Mouse (Mus musculus): ENCODE data around the gene Tprg. TPM values are rescaled to one million over a fixed set of nuclear protein-coding genes. Genes with fewer than 3 reads are reported as not detected.

Tprg gene
- polyA plus RNA-seq, 1 experiment from 2014 or later, result not detected

- Histone ChIP-seq H3K9me3 (replicated peaks; ENCODE audit: control insufficient read depth, low read length) (no peaks in the 10 kb centered on the region), H3K4me3 (ENCODE audit: low read depth, low read length) (no peak overlapping the region), H3K9ac (ENCODE audit: low read depth, low read length) (no peak overlapping the region), H3K36me3 (ENCODE audit: control insufficient read depth, insufficient read depth) (no peaks in the 10 kb centered on the region), H3K4me1 (ENCODE audit: control insufficient read depth, low read depth, low read length) (no peaks in the 10 kb centered on the region), H3K27ac (ENCODE audit: low read length) (no peak overlapping the region), H3K27me3 (ENCODE audit: control insufficient read depth, insufficient read depth, low read depth, low read length) (no peaks in the 10 kb centered on the region), H3K4me2 (ENCODE audit: low read depth, low read length) (no peak overlapping the region)
- no peak for ATAC-seq (ENCODE audit: low read depth)
- WGBS (ENCODE audit: insufficient replicate concordance), result 41% methylated on average over 2 of the region's 2 CpGs
These were observed 153.4 kb downstream of the Tprg start for GRCm38 (mm10) chr16:25440039-25440438.

DNA sequence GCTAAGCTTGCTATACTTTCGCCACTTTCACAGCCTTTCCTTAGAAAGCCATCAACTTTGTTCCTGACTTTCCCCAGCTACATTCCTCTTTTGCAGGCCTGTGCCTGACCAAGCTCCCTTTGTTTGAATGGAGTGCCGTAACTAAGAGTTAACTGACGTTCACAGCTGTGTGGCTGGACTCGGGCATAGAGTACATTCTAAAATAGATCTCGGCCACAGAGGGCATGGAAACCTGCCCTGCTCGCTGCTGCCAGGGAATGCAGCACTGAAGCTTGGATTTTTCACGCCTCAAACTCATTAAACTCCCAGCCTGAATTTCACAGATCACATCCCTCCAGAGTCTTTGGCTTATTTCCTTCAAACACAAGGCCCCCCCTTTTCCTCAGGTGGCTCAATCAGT lies 159.0 kb downstream of the Tprg start:
- H3K4me3 ChIP-seq (ENCODE audit: low read depth, low read length), result no peak overlapping the region
- H3K4me2 ChIP-seq (ENCODE audit: low read depth, low read length), result no peak overlapping the region
- no peaks in the 10 kb centered on the region for H3K36me3 ChIP-seq (ENCODE audit: control insufficient read depth, insufficient read depth)
- no peak overlapping the region for H3K9ac ChIP-seq (ENCODE audit: low read depth, low read length)
- no peak for ATAC-seq (ENCODE audit: low read depth)
- no peaks in the 10 kb centered on the region for H3K27me3 ChIP-seq (ENCODE audit: control insufficient read depth, insufficient read depth, low read depth, low read length)
- 57% methylated on average over 7 of the region's 7 CpGs for WGBS (ENCODE audit: insufficient replicate concordance)
- H3K9me3 ChIP-seq (replicated peaks; ENCODE audit: control insufficient read depth, low read length), result no peaks in the 10 kb centered on the region
- H3K4me1 ChIP-seq (ENCODE audit: control insufficient read depth, low read depth, low read length), result no peaks in the 10 kb centered on the region
- H3K27ac ChIP-seq (ENCODE audit: low read length), result no peak overlapping the region

DNA sequence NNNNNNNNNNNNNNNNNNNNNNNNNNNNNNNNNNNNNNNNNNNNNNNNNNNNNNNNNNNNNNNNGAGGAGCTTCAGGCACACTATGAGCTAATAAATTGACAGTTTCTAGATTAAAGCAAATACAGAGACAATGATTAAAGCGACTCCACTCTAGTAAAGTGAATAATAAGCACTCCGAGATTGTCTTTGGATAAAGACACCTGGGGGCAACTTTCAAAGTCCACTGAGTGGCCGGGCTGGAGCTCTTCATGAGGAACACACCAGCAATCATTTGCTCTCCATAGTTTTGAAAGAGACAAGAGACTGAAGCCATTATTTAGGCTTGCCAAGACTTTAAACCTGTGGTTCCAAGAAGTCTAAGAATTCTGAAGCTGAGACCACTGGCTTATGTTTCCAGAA lies 164.9 kb downstream of the Tprg start:
- H3K9me3 ChIP-seq (replicated peaks; ENCODE audit: control insufficient read depth, low read length), result no peaks in the 10 kb centered on the region
- H3K36me3 ChIP-seq (ENCODE audit: control insufficient read depth, insufficient read depth), result no peaks in the 10 kb centered on the region
- no peak overlapping the region for H3K4me3 ChIP-seq (ENCODE audit: low read depth, low read length)
- H3K27me3 ChIP-seq (ENCODE audit: control insufficient read depth, insufficient read depth, low read depth, low read length), result no peaks in the 10 kb centered on the region
- ATAC-seq (ENCODE audit: low read depth), result no peak
- H3K4me1 ChIP-seq (ENCODE audit: control insufficient read depth, low read depth, low read length), result no peaks in the 10 kb centered on the region
- no peak overlapping the region for H3K27ac ChIP-seq (ENCODE audit: low read length)
- 58% methylated on average over 3 of the region's 3 CpGs for WGBS (ENCODE audit: insufficient replicate concordance)
- H3K4me2 ChIP-seq (ENCODE audit: low read depth, low read length), result no peak overlapping the region
- H3K9ac ChIP-seq (ENCODE audit: low read depth, low read length), result no peak overlapping the region

GRCm38 (mm10) chr16:25464732-25465131 lies 178.1 kb downstream of the Tprg start:
- H3K4me2 ChIP-seq (ENCODE audit: low read depth, low read length), result no peak overlapping the region
- H3K27me3 ChIP-seq (ENCODE audit: control insufficient read depth, insufficient read depth, low read depth, low read length), result no peaks in the 10 kb centered on the region
- no peak overlapping the region for H3K9ac ChIP-seq (ENCODE audit: low read depth, low read length)
- H3K36me3 ChIP-seq (ENCODE audit: control insufficient read depth, insufficient read depth), result no peaks in the 10 kb centered on the region
- 64% methylated on average over 4 of the region's 4 CpGs for WGBS (ENCODE audit: insufficient replicate concordance)
- no peak overlapping the region for H3K4me3 ChIP-seq (ENCODE audit: low read depth, low read length)
- H3K27ac ChIP-seq (ENCODE audit: low read length), result no peak overlapping the region
- H3K4me1 ChIP-seq (ENCODE audit: control insufficient read depth, low read depth, low read length), result no peaks in the 10 kb centered on the region
- no peaks in the 10 kb centered on the region for H3K9me3 ChIP-seq (replicated peaks; ENCODE audit: control insufficient read depth, low read length)
- ATAC-seq (ENCODE audit: low read depth), result no peak

DNA sequence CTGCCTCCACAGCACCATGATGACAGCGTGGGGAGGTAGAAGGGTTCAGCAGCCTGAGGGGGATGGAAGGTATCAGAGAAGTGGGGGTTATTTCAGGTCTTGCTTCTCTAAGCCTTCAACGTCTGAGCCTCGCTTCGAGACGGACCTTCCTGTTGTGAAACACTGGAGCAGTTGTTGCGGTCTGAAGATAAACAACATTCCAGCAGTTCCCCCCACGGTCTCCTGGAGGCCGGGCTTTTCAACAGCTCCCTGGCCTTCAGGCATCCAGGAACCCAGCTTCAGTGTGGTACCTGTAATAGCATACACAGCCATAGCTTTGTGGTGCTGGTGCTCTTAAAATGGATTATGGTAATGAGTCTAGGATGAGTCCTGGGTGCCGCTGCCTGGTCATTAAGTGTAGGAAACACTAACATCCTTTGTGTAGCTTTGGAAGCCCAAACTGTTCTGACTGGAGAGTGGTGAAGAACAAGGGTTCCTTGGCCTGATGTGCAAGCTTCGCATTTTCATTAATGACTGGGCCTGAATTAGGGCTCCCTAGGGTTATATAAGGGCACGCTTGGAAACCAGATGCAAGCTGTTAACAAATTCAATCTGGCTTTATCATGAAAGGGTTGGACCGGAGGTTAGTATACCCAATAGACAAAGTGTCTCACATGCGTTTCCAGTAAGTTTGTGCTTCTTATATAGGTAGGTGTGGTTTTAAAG lies 179.0 kb downstream of the Tprg start:
- Histone ChIP-seq H3K36me3 (ENCODE audit: control insufficient read depth, insufficient read depth) (no peaks in the 10 kb centered on the region), H3K4me2 (ENCODE audit: low read depth, low read length) (no peak overlapping the region), H3K9me3 (replicated peaks; ENCODE audit: control insufficient read depth, low read length) (no peaks in the 10 kb centered on the region), H3K4me3 (ENCODE audit: low read depth, low read length) (no peak overlapping the region), H3K27ac (ENCODE audit: low read length) (no peak overlapping the region), H3K4me1 (ENCODE audit: control insufficient read depth, low read depth, low read length) (no peaks in the 10 kb centered on the region), H3K27me3 (ENCODE audit: control insufficient read depth, insufficient read depth, low read depth, low read length) (no peaks in the 10 kb centered on the region), H3K9ac (ENCODE audit: low read depth, low read length) (no peak overlapping the region)
- WGBS (ENCODE audit: insufficient replicate concordance), result 35% methylated on average over 13 of the region's 13 CpGs
- ATAC-seq (ENCODE audit: low read depth), result no peak

- H3K4me2 ChIP-seq (ENCODE audit: low read depth, low read length), result no peak overlapping the region
- H3K9me3 ChIP-seq (replicated peaks; ENCODE audit: control insufficient read depth, low read length), result no peaks in the 10 kb centered on the region
- 56% methylated on average over 3 of the region's 3 CpGs for WGBS (ENCODE audit: insufficient replicate concordance)
- H3K4me3 ChIP-seq (ENCODE audit: low read depth, low read length), result no peak overlapping the region
- H3K27ac ChIP-seq (ENCODE audit: low read length), result no peak overlapping the region
- no peaks in the 10 kb centered on the region for H3K36me3 ChIP-seq (ENCODE audit: control insufficient read depth, insufficient read depth)
- H3K9ac ChIP-seq (ENCODE audit: low read depth, low read length), result no peak overlapping the region
- no peaks in the 10 kb centered on the region for H3K27me3 ChIP-seq (ENCODE audit: control insufficient read depth, insufficient read depth, low read depth, low read length)
- no peak for ATAC-seq (ENCODE audit: low read depth)
- no peaks in the 10 kb centered on the region for H3K4me1 ChIP-seq (ENCODE audit: control insufficient read depth, low read depth, low read length)
These were observed 181.4 kb downstream of the Tprg start for GRCm38 (mm10) chr16:25468040-25468439.

DNA sequence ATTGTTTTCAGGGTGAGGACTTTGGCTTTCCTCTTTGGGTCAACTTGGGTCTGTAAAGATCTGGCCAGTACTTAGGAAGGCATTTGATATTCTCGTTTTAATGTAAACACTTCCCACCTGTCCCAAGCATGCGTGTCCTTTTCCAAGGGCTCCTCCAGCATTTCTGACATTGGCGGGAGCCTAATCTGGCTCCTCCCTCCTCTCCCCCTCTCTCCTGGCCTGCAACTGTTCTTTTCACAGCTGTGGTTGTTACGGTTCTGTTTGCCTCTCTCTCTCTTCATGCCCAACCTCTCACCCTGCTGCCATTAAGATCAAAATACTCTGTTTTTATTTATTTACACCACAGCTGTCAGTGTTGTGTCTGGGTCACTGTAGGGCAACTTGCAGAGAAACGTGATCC lies 182.0 kb downstream of the Tprg start:
- no peak for ATAC-seq (ENCODE audit: low read depth)
- H3K9ac ChIP-seq (ENCODE audit: low read depth, low read length), result no peak overlapping the region
- H3K27ac ChIP-seq (ENCODE audit: low read length), result no peak overlapping the region
- no peak overlapping the region for H3K4me3 ChIP-seq (ENCODE audit: low read depth, low read length)
- no peak overlapping the region for H3K4me2 ChIP-seq (ENCODE audit: low read depth, low read length)
- 43% methylated on average over 5 of the region's 5 CpGs for whole genome bisulfite sequencing (ENCODE audit: insufficient replicate concordance)
- no peaks in the 10 kb centered on the region for H3K4me1 ChIP-seq (ENCODE audit: control insufficient read depth, low read depth, low read length)
- H3K27me3 ChIP-seq (ENCODE audit: control insufficient read depth, insufficient read depth, low read depth, low read length), result no peaks in the 10 kb centered on the region
- no peaks in the 10 kb centered on the region for H3K36me3 ChIP-seq (ENCODE audit: control insufficient read depth, insufficient read depth)
- no peaks in the 10 kb centered on the region for H3K9me3 ChIP-seq (replicated peaks; ENCODE audit: control insufficient read depth, low read length)
